Mouse (Mus musculus) myocyte (in vitro differentiated cells): ENCODE results near the gene Ano10.

ENCODE experiments used
- E2F4 ChIP-seq: IDR thresholded peaks from one replicate; pipeline ENCODE4 v1.6.1; 2011; ENCODE audit warnings: mild to moderate bottlenecking, control low read depth, moderate library complexity; ENCODE audit not compliant: insufficient read depth
- MAX ChIP-seq: IDR thresholded peaks from one replicate; pipeline ENCODE4 v1.6.1; 2011; ENCODE audit warnings: low read depth, mild to moderate bottlenecking, control low read depth
- POLR2A ChIP-seq: IDR thresholded peaks from one replicate; pipeline ENCODE4 v1.6.1; 2011; ENCODE audit warnings: low read depth, mild to moderate bottlenecking, control low read depth, moderate library complexity; ENCODE audit not compliant: insufficient read length

- TF ChIP-seq MAX (no peak), E2F4 (no peak), POLR2A (no peak)
Observed at GRCm38 (mm10) chr9:122152501-122152900, 141.7 kb downstream of the Ano10 start.
